Mouse (Mus musculus) CD4-positive naive resting alpha-beta T cell, adult 76 days (primary cell): Measurements from ENCODE around the gene Asap2. TPM values are rescaled to one million over a fixed set of nuclear protein-coding genes. Genes with fewer than 3 reads are reported as not detected.

Experiments
- total RNA-seq: library from RNA; stranded (reverse); gene quantifications from one replicate; pipeline ENCODE4 v1.2.4, GENCODE M21; 2023

Asap2 gene
- 4.3 TPM for total RNA-seq

GRCm38 (mm10) chr12:20990132-20990531, at the start of gene Asap2:
Asap2 (plus strand) TSS chr12:20990459.

GRCm38 (mm10) chr12:21284761-21285441, 294.6 kb downstream of the Asap2 start, which contains the start of gene Cpsf3:
Cpsf3 (plus strand) TSS chr12:21285391.

GRCm38 (mm10) chr12:21286243-21286622, 296.0 kb downstream of the Asap2 start, which contains the start of gene Itgb1bp1:
Itgb1bp1 (minus strand) TSS chr12:21286284.

GRCm38 (mm10) chr12:21315923-21316868, 325.9 kb downstream of the Asap2 start, which contains the start of gene Iah1:
Iah1 (plus strand) TSS chr12:21316389.

